Mouse (Mus musculus) adrenal gland, postnatal 25 days (tissue): Measurements from ENCODE around the gene Tal1. TPM values are rescaled to one million over a fixed set of nuclear protein-coding genes. Genes with fewer than 3 reads are reported as not detected.
A peak's percentile ranks its signal among the peaks of the same experiment; 100 is the strongest.

Experiments
- DNase-seq: peaks from one replicate; pipeline ENCODE4 v3.0.0; 2021; ENCODE audit warnings: mixed read lengths
- total RNA-seq: library from RNA; stranded (reverse); gene quantifications from 2 replicates; pipeline ENCODE4 v1.2.3, GENCODE M21; 2021

Gene Tal1
- total RNA-seq, 1 experiment from 2014 or later: 3.5 TPM

- no peak for DNase-seq
These were observed 15.4 kb downstream of the Tal1 start for GRCm38 (mm10) chr4:115071668-115072067.

- no peak for DNase-seq
These were observed 18.6 kb downstream of the Tal1 start for GRCm38 (mm10) chr4:115074789-115075188.

DNA sequence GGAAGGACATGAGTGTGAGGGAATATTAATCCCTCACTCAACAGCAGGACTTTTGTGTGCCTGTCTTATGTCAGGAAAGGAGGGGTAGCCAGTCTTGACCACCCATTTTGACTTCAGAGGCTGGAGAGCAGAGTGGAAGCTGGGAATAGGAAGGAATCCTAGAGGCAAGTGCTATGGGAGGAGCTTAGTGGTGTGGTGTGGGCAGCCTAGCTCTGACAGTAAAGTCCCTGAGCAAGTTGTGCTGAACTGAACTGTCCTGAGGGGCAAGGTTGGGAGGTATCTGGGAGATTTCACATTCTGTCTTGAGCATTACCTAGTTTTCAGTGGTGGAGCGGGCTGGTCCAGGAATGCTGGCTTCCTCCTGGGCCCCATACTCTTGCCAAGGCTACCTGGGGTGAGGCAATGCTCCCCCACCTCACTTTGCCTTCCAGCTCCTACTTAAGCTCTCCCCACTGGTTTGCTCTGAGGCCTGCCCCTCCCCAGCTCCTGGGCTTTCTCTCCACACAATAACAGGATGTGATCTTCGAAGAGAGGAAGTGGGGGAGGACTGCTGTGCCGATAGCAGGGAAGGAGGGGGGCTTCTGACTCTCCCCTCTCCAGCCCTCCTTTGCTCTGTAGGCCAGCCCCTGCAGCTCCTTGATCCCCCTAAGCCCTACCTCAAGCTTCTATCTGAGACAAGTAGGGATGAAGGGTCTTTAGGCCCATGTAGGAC lies 19.1 kb downstream of the Tal1 start:
- DNase-seq: no peak

DNA sequence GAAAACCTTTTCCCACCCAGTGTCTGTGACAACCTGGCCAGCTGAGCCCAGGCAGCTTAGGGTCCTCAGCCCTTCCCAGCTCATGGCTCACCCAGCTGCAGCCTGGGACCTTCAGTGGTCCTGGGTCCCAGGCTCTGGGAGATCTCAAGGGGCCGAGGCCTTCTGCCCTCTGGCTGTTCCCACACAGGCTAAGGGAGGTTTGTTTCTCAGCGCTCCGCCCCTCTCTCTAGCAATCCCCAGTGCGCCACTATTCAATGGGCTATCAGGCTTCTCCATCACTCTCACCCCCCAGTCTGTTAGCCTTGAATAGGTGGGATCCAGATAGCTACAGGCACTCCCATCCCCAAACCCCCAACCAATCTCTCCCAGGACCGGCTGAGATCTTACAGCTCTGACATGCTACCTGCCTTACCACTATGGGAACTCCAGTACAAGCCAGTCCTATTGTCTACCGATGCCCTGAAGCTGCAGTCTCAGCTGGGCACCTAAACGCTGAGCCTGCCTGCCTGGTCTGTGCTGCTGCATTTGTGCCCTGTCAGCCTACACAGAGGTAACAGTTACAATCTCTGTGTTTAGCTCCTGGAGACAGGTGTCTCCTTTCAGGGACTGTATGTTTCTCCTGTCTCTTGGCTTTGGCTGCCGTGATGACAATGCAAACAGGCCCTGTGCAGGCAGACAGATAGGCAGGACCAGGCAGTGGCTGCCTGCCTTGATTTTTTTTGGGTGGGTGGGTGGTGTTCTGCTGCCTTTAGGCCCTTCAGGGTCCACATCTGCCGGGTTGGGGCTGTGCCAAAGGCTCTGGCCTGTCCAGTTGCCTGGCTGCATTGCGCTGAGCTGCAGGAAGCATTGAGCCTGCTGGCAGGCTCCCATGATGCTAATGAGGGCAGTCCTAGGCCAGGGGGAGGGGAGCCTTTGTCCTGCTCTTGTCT lies 22.9 kb downstream of the Tal1 start:
- DNase-seq: no peak

GRCm38 (mm10) chr4:115079821-115080349 lies 23.7 kb downstream of the Tal1 start:
- no peak for DNase-seq

DNA sequence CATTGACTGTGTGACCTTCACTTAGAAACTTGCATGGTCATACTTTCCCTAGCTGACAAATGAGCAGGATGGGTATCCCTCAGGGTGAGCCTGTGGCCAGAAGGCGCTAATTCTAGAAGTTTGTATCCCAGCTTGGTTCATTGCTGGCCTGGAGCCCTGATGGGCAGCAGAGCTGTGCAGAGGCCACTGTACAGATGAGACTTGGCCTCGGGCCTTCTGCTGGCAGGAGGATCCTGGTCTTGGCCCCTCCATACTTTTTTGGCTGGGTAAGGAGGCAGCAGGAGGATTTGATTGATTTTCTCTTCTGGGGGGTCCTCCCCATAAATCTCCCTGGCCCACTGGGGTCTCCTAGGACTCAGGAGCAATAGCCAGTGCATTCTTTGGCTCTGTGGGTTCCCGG lies 26.8 kb downstream of the Tal1 start:
- no peak for DNase-seq

- peak; percentile 54 for DNase-seq
These were observed 29.4 kb downstream of the Tal1 start for GRCm38 (mm10) chr4:115085522-115086095.

DNA sequence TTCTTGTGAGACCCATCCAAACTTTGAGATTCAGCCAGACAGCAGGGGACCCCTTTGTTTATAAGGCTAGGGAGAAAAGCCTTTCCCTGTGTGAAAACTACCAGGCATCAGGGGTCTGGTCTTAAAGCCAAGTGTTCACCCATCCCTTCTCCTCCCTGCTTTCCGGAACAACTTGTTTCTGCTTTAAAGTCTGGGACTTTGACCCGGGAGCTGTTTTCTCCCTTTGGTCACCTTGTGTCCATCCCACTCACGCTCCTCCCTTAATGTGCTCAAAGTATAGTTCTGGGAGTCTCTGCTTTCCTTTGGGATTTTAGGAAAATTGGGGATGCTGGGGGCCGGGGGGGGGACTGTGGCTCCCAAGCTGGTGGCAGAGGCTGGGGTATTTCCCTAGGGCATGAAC lies 30.0 kb downstream of the Tal1 start:
- no peak for DNase-seq

- no peak for DNase-seq
These were observed 30.7 kb downstream of the Tal1 start for GRCm38 (mm10) chr4:115086763-115087415.

DNA sequence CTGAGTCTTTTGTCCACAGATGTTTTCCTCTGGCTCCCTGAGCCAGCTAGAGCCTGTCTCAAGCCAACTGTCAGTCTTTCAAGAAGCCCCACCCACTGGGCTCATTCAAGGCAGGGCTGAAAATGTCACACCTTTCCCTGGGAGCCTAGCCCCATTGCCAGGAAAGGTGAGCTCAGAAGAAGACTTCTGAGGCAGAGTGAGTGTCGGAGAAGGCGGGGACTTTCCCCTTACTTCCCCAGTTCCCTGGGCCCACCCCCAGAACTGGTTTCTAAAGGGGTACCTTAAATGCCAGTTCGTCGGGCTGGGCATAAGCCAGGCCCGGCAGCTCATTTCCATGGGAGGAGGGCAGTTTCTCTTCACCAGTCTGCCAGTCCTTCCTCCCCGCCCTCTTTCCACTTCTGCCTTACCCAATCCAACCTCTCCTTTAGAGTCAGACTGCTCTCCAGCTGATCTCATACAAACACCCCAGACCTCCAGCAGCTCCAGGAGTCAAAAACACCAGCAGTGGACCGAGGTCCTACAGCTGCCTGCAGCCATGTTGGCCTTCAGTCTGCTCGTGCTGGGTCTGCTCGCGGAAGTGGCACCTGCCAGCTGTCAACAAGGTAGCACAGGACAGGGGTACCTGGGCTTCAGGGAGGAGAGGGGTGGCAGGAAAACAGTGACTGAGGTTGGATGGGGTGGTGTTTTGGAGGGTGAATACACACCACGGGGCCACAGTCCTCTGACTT lies 32.5 kb downstream of the Tal1 start, which contains the start of gene Pdzk1ip1:
Pdzk1ip1 (plus strand) TSS at position 98 of the 728 bp plus-strand sequence.
- no peak for DNase-seq

GRCm38 (mm10) chr4:115090592-115090991 lies 34.4 kb downstream of the Tal1 start:
- no peak for DNase-seq

DNA sequence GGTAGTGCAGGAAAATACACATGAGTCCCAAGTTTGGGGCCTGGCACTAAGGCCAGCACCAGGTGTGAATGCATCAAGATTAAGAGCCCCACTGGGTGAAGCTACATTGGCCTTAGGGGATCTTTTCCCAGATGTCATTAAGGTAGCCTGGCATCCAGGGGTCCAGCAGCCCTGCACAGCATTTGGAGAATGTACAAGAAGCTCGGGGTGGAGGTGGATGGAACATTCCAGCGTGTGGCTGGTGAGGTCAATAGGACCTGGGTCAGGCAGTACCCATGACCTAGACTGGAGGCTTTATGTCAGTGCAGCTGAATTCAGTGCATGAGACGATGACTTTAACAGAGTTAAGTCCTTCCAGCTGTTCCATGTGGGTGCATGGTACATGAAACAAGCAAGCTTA lies 35.6 kb downstream of the Tal1 start:
- DNase-seq: no peak

DNA sequence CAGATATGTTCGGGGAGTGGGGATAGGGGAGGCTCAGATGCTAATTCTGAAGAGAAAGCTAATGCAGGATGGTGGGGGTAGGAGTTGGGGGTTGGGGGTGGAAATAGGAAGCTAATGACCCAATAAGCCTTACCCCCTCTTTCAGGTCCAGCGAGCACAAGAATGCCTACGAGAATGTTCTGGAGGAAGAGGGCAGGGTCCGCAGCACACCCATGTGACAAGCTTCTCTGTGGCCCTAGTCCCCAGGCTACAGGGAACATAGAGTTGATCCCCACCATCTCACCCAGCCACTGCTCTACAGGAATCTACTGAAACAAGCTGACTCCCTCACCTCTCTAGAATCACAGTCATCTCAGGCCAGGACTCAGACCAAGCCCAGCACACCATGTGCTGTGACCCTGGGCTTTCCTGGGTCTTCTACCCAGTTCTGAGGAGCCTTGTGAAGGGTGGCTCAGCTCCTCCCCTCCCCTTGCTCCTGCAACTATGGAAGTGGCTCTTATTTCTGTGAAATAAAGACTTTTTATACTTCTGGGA lies 37.2 kb downstream of the Tal1 start:
- DNase-seq: no peak

DNA sequence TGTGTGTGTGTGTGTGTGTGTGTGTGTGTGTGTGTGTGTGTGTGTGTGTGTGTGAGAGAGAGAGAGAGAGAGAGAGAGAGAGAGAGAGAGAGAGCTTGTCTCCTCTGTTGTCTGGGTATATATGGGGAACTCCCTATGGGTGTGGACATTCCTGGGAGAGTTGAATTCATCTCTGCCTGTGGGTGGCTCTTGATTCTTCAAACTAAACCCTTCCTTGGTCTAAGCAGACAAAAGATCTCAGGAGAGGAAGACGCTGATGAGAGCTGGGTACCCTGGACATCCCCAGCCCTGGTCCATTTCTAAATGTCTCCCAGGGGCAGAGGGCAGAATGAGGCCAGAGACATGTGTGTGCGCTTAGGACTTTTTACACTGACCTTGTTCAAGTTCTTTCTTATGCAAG lies 37.8 kb downstream of the Tal1 start:
- DNase-seq: no peak

DNA sequence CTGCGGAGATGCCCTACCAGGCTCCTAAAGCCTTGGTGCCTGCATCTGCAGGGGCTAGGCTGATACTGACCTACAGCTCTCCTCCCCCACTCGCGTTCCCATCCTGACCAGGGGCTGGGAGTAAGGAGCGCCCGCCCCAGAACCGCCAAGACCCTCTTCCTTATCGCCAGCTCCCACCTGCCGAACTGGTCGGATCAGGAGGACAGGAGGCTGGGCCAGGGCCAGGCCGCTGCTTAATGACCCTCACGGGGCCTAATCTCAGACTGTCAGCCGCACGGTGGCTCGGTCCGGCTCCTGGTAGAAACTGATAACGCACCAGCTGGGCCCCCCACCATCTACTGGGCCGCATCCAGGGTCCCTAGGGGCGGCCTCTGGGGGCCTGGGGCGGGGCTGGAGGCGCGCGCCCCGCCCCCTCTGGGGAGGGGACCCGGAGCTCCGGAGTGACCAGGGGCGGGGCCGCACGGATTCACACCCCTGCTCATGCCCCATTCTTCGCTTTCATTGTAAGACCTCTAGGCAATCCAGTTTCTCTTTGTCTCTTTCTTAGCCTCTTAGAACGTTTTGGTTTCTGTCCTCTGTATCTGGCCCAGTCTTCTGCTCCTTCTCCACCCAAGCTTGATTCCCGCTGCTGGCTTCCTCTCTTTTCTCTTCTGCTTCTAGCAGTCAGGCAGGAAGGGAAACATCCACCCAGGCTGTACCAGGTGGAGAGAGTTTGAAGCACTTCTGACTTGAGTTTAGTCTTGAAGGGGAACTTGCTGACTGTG lies 39.6 kb downstream of the Tal1 start:
- DNase-seq: peak; percentile 39

DNA sequence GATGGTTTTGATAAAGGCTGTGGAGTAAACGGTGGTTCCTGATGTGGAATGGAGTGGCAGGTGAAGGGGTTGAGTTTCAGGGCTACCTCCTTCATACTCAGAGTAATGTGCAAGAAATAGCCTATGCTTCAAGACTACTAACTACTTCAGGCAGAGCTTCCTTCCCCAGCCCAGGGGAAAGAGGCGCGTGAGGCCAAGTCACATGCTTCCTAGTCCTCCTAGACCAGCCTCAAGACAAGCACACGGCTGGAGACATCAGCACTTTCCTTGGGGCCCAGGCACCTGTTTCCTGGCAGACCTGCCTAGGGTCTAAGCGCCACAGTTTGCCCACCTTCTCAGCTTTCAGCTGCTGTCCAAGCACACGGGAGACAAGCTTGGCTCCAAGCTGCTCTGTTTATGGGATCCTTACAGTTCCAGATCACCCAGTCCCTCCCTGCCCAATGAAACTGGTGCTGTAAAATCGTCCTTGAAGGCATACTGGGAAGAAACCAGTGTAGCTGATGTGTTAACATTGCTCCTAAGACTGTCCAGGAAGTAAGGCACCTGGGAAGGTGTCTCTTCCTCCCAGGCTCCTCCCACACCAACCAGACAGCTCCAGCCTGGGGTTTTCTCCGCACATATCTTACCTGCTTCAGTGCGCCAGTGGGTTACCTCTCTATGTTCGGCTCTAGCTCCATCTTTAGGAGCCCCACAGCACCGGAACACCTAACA lies 40.4 kb downstream of the Tal1 start:
- DNase-seq: no peak

GRCm38 (mm10) chr4:115097146-115097496 lies 40.9 kb downstream of the Tal1 start:
- no peak for DNase-seq

GRCm38 (mm10) chr4:115101682-115102081 lies 45.5 kb downstream of the Tal1 start:
- peak; percentile 27 for DNase-seq

- no peak for DNase-seq
These were observed 47.3 kb downstream of the Tal1 start for GRCm38 (mm10) chr4:115103510-115103909.

DNA sequence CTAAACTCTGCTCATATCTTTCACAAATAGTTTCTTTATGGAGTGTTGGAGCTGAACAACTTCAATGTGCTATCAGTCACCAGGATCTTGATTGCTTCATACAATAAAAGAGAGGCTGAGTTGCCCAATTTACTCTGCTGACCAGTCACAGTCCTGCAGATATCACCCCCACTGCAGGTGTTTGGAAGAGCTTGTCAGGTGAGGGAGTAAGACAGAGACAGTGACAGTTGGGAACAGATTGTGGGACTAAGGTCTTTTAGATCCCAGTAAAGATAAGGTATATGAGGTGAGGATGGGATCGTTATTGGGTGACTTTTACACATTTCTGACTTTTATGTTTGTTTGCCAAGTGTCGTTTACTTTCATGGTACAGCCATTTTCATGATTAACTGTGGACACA lies 54.9 kb downstream of the Tal1 start:
- no peak for DNase-seq
